Comparison of ENCODE assay signal across 8 mouse cellular contexts in the genomic region with DNA sequence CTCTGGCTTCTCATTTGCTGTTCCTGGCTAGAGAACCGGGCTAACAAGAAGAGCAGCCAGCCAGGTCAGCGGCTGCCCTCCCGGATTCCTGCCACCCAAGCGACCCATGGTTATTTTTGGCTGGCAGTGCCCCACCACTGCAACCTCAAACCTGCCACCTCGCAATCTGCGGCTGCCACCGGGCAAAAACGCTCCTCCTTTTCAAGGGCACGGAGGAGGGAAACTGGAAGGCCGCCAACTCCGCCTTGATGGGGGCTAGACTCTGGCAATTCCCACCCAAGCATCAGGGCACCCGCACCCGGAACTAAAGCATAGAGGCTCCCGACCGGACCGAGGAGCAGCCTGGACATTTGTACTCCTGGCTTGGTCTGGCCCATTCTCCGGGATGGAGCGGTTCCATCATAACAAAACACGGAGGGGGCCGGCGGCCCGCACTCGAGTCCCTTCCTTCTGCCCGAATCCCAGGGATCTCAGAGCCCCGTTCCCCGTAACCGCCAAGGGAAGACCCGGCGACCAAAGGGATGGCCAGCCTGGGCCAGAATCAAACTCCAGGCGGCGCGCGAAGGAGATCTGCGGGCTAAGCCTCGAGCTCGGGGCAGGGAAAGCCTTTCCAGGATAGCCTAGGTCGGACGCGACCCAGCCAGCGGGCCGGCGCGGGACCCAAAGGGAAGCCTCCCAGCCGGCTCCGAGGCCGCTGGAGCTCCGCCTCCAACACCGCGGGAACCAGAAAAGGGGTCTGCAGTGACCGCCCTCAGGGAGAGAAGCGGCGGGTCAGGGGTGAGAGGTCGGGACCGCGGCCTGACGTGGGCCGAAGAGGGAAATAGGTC. TPM values are rescaled to one million over a fixed set of nuclear protein-coding genes. Genes with fewer than 3 reads are reported as not detected.
DNase-seq lines count a peak whose midpoint lies in the region; ATAC-seq and TF ChIP-seq lines count a peak whose summit lies in the region.

No protein-coding gene starts in this region.

- peak overlapping the region; percentile 98 for H3K4me2 ChIP-seq in hindbrain, embryonic 14.5 days (replicated peaks)

- peak overlapping the region; percentile 99 for H3K9ac ChIP-seq in hindbrain, embryonic 14.5 days

- WGBS in hindbrain, embryonic 14.5 days: under 1% methylated on average over 57 of the region's 57 CpGs

- CTCF ChIA-PET in Patski (lab: Charles Lee): no interaction called here

- peak; percentile 23 for ATAC-seq in Patski
- peak; percentile 49; the same call in 1 of the 2 replicates for ATAC-seq in hindbrain, embryonic 14.5 days (ENCODE audit: low FRiP score)

- no peak for TF ChIP-seq CTCF in Patski (IDR thresholded peaks at IDR 0.05)

- peak overlapping the region; percentile 96 for H3K4me3 ChIP-seq in hindbrain, embryonic 14.5 days (replicated peaks; ENCODE audit: low read length)

- H3K27ac ChIP-seq in hindbrain, embryonic 14.5 days: peak overlapping the region; percentile 99

- peaks cover 20% of the 10 kb centered on the region for H3K36me3 ChIP-seq in hindbrain, embryonic 14.5 days (replicated peaks; ENCODE audit: control insufficient read depth, insufficient read depth)

- no peaks in the 10 kb centered on the region for H3K9me3 ChIP-seq in hindbrain, embryonic 14.5 days (ENCODE audit: control insufficient read depth, low read length)

- DNase-seq in Patski (ENCODE audit: low read depth, low spot score): no peak
- DNase-seq in cerebellum, postnatal 14 days: peak; percentile 83 to 90
- peak; percentile 80 for DNase-seq in frontal cortex, postnatal 36 days (ENCODE audit: low spot score in 2 of 2)
- DNase-seq in hindbrain, embryonic 14.5 days (ENCODE audit: low spot score): peak; percentile 49
- DNase-seq in left cerebral cortex, adult 18-20 months (ENCODE audit: low spot score in 2 of 2): peak; percentile 77 to 78
- DNase-seq in lung, postnatal 36 days: peak; percentile 67
- DNase-seq in right cerebral cortex, postnatal 14 days: peak; percentile 91
- DNase-seq in urinary bladder, postnatal 25 days (ENCODE audit: low spot score): peak; percentile 70

- POLR2A ChIA-PET in Patski (lab: Charles Lee): interaction anchor here (1.2 kb wide), 1 partner anchor 11 kb away, joined by 4 read pairs; no protein-coding TSS in a partner anchor

- H3K27me3 ChIP-seq in Patski: no peaks in the 10 kb centered on the region
- no peaks in the 10 kb centered on the region for H3K27me3 ChIP-seq in hindbrain, embryonic 14.5 days (ENCODE audit: control insufficient read depth, insufficient read depth, low read length)

- in situ Hi-C loops in Patski (cut with MboI; ENCODE audit: low pct_unique_long_range_greater_than_20kb): no loop called here

- H3K4me1 ChIP-seq in hindbrain, embryonic 14.5 days (replicated peaks; ENCODE audit: control insufficient read depth, insufficient read depth, low read length): peaks cover 25% of the 10 kb centered on the region

RNA-seq across cellular contexts. Expression of a gene that starts 1.3 kb away (rescaled TPM):
- polyA plus RNA-seq in Patski (2021): 75.6 TPM
- polyA plus RNA-seq in hindbrain, embryonic 14.5 days (2014; fragmentation: Nextera tagmentation; extraction: Ambion mirVana): 55.8 and 65.2 TPM in 2 replicates
- total RNA-seq in left cerebral cortex, adult 18-20 months (2021): 10 to 100 TPM; 77.8 to 88.3 TPM

RNA-seq across cellular contexts. Expression of a gene that starts 56.0 kb away (rescaled TPM):
- polyA plus RNA-seq in Patski (2021): 14.3 TPM
- 22.1 and 23.5 TPM in 2 replicates for polyA plus RNA-seq in hindbrain, embryonic 14.5 days (2014; fragmentation: Nextera tagmentation; extraction: Ambion mirVana)
- total RNA-seq in left cerebral cortex, adult 18-20 months (2021): 10 to 100 TPM; 15.2 to 16.0 TPM
